Mouse (Mus musculus): ENCODE data around the gene Ccdc81.

- TF ChIP-seq CTCF (IDR thresholded peaks at IDR 0.05; ENCODE audit: borderline replicate concordance, insufficient read depth, low read length) (no peak), POLR2A (IDR thresholded peaks at IDR 0.05; ENCODE audit: low read depth, low read length) (no peak)
Measured at GRCm38 (mm10) chr7:89903442-89904343, at the start of gene Ccdc81.
